Mouse (Mus musculus): ENCODE results near the gene Smurf2.

Gene Smurf2

DNA sequence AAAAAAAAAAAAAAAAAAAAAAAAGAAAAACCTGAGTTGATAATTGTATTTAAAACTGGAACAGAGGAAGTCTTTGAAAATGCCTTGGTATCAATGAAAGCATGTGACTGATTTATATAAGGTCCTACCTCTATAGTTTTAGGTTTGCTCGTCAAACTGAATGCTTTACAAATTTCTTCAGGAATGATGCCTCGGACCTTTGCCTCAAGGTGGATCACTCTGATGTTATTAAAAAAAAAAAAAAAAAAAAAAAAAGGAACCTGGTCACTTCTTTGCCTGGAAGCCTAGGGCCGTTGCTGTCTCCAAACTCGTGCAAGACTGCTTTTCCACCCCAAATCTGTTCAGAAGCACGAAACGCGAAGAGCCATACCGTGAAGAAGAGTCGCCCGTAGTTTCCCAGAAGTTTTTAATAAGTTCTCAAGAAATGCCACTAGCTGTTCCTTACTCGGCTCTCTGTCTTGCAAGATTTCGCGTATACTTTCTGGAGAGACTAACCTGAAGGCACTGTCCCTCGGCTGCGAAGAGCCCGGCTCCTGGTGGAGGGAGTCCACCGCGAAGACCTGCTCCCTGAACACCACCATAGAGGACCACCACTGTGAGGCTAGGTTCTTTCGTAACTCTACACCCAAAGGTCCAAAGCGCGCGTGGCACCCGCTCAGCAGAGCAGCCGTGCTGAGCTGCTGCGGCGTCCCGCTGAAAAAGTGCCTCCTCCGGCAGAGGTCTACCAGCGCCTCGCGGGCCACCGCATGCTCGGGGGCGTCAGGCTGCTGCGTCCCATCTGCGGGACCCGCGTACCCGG lies 141.7 kb downstream of the Smurf2 start:
- in situ Hi-C loops (cut with MboI, MseI), result loop anchor here (10.0 kb wide), 1 partner anchor 244 kb away; no protein-coding TSS in a partner anchor

DNA sequence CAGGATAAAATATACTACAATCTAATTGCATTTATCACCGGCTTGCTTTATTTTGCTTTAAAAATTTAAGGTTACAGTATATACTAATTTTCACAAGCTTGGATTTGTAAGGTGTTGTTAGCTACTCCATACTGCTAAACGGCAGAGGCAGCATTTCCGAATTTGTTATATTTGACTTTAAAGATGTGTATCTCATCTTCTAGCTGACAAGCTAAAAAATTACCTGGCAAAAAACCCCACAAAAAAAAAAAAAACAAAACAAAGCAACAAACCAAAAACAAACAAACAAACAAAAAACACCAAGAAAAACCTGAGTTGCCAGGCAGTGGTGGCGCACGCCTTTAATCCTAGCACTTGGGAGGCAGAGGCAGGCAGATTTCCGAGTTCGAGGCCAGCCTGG lies 142.4 kb downstream of the Smurf2 start:
- in situ Hi-C loops (cut with MboI, MseI), result loop anchor here (10.0 kb wide), 1 partner anchor 243 kb away; no protein-coding TSS in a partner anchor

DNA sequence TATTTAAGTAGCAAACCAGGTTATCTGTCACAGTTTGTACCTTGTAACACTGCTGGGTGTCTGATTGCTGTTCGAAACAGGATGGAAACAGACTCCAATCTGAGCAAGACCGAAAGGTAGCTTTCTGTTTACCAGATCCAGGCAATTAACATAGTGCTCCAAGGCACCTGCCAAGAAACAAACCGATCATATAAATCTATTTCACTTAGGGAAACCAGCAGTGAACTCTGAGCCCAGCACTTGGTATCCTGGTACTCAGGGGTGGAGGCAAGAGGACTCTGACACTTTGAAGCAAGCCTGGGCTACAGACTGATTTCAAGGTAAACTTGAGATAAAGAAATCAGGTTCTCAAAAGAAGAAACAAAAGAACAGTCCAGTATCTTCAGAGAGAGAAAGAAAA lies 143.1 kb downstream of the Smurf2 start:
- in situ Hi-C loops (cut with MboI, MseI), result loop anchor here (10.0 kb wide), 1 partner anchor 243 kb away; no protein-coding TSS in a partner anchor

DNA sequence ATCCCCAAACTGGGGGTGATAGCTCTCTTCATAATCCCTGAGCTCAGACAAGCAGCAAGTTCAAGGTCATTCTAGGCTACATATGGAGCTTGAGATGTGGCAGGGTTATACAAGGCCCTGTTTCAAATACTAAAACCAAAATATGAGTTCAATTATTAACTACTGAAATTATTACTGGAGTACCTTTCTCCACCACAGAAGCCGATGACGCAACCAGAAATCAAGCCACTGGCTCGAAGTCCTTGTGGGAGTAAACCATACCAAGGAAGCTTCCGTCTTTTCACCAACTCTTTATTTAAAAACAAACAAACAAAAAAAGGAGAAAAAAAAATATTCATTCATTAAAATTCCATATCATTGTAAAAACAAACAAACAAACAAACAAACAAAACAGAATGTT lies 143.6 kb downstream of the Smurf2 start:
- in situ Hi-C loops (cut with MboI, MseI), result loop anchor here (10.0 kb wide), 1 partner anchor 242 kb away; no protein-coding TSS in a partner anchor

DNA sequence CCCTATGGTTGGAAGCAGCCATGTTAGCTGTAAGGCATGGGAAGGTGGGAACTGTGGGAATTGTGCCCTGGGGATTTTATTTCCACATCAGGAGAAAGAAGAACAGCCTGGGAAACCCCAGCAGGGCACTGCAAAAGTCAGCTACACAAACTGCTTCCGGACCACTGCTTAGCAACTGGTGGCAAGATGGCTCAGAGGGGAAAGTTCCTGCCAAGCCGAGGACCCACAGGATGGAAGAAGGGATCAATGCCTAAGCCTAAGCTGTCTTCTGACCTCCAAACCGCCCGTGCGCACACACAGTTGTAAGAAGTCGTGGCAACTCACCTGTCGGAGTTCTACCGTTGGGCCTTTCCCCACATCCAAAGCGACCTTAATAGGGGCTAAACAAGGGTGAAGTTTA lies 147.5 kb downstream of the Smurf2 start:
- in situ Hi-C loops (cut with MboI, MseI), result loop anchor here (10.0 kb wide), 1 partner anchor 238 kb away; no protein-coding TSS in a partner anchor

DNA sequence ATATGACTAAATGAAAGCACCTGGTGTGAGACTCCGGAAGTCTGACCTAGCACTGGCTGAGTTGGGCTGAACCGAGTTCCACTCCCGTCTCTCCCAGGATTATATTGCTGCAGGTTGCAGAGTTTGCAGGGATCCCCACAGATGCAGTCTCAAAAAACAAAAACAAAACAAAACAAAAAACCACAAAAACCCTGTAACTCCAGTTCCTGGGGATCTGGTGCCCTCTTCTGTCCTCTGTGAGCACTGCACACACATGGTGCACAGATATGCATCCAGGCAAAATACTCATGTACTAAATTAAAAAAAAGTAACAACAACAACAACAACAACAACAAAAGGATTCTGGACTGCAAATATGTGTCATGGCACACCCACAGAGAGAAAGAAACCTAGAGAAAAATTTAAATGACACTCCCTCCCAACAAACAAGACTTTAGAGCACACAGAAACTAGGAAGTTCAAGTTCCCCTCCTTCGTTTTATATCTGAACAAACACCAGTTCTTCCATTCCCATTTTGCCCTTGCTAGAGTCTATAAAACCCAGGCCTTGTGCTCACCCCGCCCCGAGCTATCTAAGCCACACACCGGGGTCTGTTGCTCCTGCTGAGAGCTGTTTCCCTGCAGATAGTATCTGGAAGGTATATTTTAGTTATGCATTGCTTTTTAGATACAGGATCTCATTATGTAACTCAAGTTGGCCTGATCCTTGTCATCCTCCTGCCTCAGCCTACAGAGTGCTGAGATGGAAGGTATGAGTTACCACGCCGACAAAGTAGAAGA lies 150.1 kb downstream of the Smurf2 start:
- in situ Hi-C loops (cut with MboI, MseI), result loop anchor here (10.0 kb wide), 1 partner anchor 236 kb away; no protein-coding TSS in a partner anchor
